Mouse (Mus musculus): ENCODE data around the gene Pax9. TPM values are rescaled to one million over a fixed set of nuclear protein-coding genes. Genes with fewer than 3 reads are reported as not detected.

Pax9 gene
- polyA plus RNA-seq, 1 experiment, result 5.5 TPM

DNA sequence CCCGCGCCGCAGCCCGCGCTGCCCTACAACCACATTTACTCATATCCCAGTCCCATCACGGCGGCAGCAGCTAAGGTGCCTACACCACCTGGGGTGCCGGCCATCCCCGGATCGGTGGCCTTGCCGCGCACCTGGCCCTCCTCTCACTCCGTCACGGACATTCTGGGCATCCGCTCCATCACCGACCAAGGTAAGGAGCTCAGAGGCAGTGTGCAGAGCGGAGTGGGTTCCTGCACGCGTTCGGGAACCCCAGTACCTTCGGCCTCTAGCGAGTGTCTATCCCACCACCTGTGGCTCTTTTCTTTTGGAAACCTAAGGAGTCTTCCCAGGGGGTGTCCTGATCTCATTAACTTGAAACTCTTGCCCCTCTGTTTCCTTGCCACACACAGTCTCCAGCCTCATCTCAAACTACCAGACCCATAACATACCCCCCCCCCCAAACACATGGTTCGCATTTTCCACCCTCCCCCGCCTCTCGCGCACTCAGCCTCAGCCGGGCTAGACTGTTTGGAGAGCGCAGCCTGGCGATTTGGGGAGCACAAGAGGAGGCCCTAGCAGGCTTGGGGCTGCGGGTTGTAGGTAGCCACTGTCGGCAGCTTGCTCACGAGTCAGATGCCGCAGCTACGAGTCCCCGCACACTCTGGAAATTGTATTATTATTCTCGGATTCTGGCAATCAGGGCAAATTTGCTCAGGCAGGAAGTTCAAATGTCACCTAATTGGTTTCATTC, 5.6 kb downstream of the Pax9 start:
- TF ChIP-seq POLR2A (IDR thresholded peaks at IDR 0.05; ENCODE audit: control insufficient read depth, low read depth, low read length), result no peak
- no peak for TF ChIP-seq CTCF (IDR thresholded peaks at IDR 0.05; ENCODE audit: control insufficient read depth, insufficient read depth, insufficient replicate concordance, low read depth, low read length)
- Histone ChIP-seq H3K27ac (ENCODE audit: control insufficient read depth, insufficient read depth, low read depth, low read length) (no peak overlapping the region), H3K4me3 (ENCODE audit: control insufficient read depth, low read depth, low read length) (peak overlapping the region; percentile 30), H3K27me3 (ENCODE audit: control insufficient read depth, insufficient read depth, low read length) (no peaks in the 10 kb centered on the region; the same call in none of the 2 replicates), H3K36me3 (ENCODE audit: control insufficient read depth, insufficient read depth, low read length) (no peaks in the 10 kb centered on the region), H3K4me1 (ENCODE audit: control insufficient read depth, insufficient read depth, low read length) (peaks cover 7% of the 10 kb centered on the region)

DNA sequence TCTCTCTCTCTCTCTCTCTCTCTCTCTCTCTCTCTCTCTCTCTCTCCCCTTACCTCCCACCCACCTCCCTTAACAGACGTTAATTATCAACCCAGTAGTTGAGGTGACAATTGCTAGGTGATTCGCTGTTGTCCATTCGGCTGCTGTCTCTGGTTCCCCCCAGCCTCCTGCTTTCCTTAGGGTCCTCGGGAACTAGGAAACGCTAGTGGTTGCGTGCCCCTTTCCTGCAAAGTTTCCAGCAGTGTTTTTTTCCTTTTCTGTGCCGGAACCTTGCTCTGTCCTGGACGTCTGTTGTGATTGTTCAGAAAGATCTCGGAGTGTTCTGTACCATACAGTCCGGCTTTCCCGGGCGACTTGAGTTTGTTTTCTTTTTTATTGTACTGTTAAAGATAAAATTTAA, 6.2 kb downstream of the Pax9 start:
- Histone ChIP-seq H3K4me1 (ENCODE audit: control insufficient read depth, insufficient read depth, low read length) (peaks cover 7% of the 10 kb centered on the region), H3K27me3 (ENCODE audit: control insufficient read depth, insufficient read depth, low read length) (no peaks in the 10 kb centered on the region; the same call in none of the 2 replicates), H3K36me3 (ENCODE audit: control insufficient read depth, insufficient read depth, low read length) (no peaks in the 10 kb centered on the region), H3K4me3 (ENCODE audit: control insufficient read depth, low read depth, low read length) (no peak overlapping the region), H3K27ac (ENCODE audit: control insufficient read depth, insufficient read depth, low read depth, low read length) (no peak overlapping the region)
- TF ChIP-seq POLR2A (IDR thresholded peaks at IDR 0.05; ENCODE audit: control insufficient read depth, low read depth, low read length) (no peak), CTCF (IDR thresholded peaks at IDR 0.05; ENCODE audit: control insufficient read depth, insufficient read depth, insufficient replicate concordance, low read depth, low read length) (no peak)

DNA sequence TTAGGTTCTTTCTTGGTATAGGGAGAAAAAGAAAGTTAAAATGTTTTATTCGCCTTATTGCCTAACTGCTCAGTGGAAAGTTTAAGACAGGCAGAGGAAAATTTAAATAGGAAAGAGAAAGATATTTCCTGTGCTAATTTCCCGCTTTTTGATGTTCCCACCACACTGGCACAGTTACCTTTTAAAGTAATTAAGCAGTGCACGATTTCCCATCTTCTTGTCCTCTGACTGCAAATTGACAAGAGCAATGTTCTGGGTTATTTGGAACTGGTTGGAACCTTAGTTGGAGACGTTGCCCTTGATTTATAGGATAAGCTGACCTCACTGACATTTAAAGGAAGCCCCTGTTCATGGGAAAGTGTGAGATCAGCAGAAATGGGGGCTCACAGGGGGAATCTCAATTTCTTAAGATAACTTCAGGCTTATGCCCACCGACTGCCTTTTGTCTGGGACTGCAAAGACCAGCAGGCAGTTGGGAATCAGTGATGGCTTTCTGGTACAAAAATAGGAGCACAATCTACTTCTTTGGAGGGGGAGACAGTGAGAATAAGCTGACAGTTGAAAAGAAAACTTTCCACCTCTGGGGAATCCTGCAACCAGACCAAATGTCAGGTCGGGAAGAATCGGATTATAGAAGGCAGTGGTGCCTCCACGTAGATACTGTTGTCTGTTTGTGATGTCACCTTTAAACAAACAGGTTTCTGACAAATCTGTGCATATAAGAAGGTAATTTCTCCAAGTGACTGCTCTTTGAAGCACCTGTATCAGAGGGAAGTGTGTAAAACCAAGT, 6.8 kb downstream of the Pax9 start:
- no peaks in the 10 kb centered on the region for H3K36me3 ChIP-seq (ENCODE audit: control insufficient read depth, insufficient read depth, low read length)
- no peaks in the 10 kb centered on the region; the same call in none of the 2 replicates for H3K27me3 ChIP-seq (ENCODE audit: control insufficient read depth, insufficient read depth, low read length)
- no peak overlapping the region for H3K27ac ChIP-seq (ENCODE audit: control insufficient read depth, insufficient read depth, low read depth, low read length)
- no peak overlapping the region for H3K4me3 ChIP-seq (ENCODE audit: control insufficient read depth, low read depth, low read length)
- H3K4me1 ChIP-seq (ENCODE audit: control insufficient read depth, insufficient read depth, low read length), result peaks cover 7% of the 10 kb centered on the region
- TF ChIP-seq POLR2A (IDR thresholded peaks at IDR 0.05; ENCODE audit: control insufficient read depth, low read depth, low read length) (no peak), CTCF (IDR thresholded peaks at IDR 0.05; ENCODE audit: control insufficient read depth, insufficient read depth, insufficient replicate concordance, low read depth, low read length) (no peak)

- TF ChIP-seq POLR2A (IDR thresholded peaks at IDR 0.05; ENCODE audit: control insufficient read depth, low read depth, low read length) (no peak), CTCF (IDR thresholded peaks at IDR 0.05; ENCODE audit: control insufficient read depth, insufficient read depth, insufficient replicate concordance, low read depth, low read length) (no peak)
- no peaks in the 10 kb centered on the region for H3K36me3 ChIP-seq (ENCODE audit: control insufficient read depth, insufficient read depth, low read length)
- no peak overlapping the region for H3K4me3 ChIP-seq (ENCODE audit: control insufficient read depth, low read depth, low read length)
- H3K27me3 ChIP-seq (ENCODE audit: control insufficient read depth, insufficient read depth, low read length), result no peaks in the 10 kb centered on the region; the same call in none of the 2 replicates
- peak overlapping the region; percentile 89; the same call in 1 of the 2 replicates for H3K27ac ChIP-seq (ENCODE audit: control insufficient read depth, insufficient read depth, low read depth, low read length)
- H3K4me1 ChIP-seq (ENCODE audit: control insufficient read depth, insufficient read depth, low read length), result peaks cover 7% of the 10 kb centered on the region
Observed at GRCm38 (mm10) chr12:56699351-56699750, 7.8 kb downstream of the Pax9 start.

GRCm38 (mm10) chr12:56699915-56700900, 8.6 kb downstream of the Pax9 start:
- Histone ChIP-seq H3K36me3 (ENCODE audit: control insufficient read depth, insufficient read depth, low read length) (no peaks in the 10 kb centered on the region), H3K27ac (ENCODE audit: control insufficient read depth, insufficient read depth, low read depth, low read length) (peak overlapping the region; percentile 89), H3K4me3 (ENCODE audit: control insufficient read depth, low read depth, low read length) (peak overlapping the region; percentile 88), H3K4me1 (ENCODE audit: control insufficient read depth, insufficient read depth, low read length) (peaks cover 7% of the 10 kb centered on the region), H3K27me3 (ENCODE audit: control insufficient read depth, insufficient read depth, low read length) (no peaks in the 10 kb centered on the region; the same call in none of the 2 replicates)
- TF ChIP-seq CTCF (IDR thresholded peaks at IDR 0.05; ENCODE audit: control insufficient read depth, insufficient read depth, insufficient replicate concordance, low read depth, low read length) (no peak), POLR2A (IDR thresholded peaks at IDR 0.05; ENCODE audit: control insufficient read depth, low read depth, low read length) (peak; percentile 24; the same call in 1 of the 2 replicates)

GRCm38 (mm10) chr12:56701004-56701403, 9.4 kb downstream of the Pax9 start:
- Histone ChIP-seq H3K36me3 (ENCODE audit: control insufficient read depth, insufficient read depth, low read length) (no peaks in the 10 kb centered on the region), H3K4me1 (ENCODE audit: control insufficient read depth, insufficient read depth, low read length) (peaks cover 7% of the 10 kb centered on the region), H3K4me3 (ENCODE audit: control insufficient read depth, low read depth, low read length) (no peak overlapping the region), H3K27me3 (ENCODE audit: control insufficient read depth, insufficient read depth, low read length) (no peaks in the 10 kb centered on the region; the same call in none of the 2 replicates), H3K27ac (ENCODE audit: control insufficient read depth, insufficient read depth, low read depth, low read length) (no peak overlapping the region)
- TF ChIP-seq CTCF (IDR thresholded peaks at IDR 0.05; ENCODE audit: control insufficient read depth, insufficient read depth, insufficient replicate concordance, low read depth, low read length) (no peak), POLR2A (IDR thresholded peaks at IDR 0.05; ENCODE audit: control insufficient read depth, low read depth, low read length) (no peak)
